ENCODE assay signal across 10 mouse cellular contexts in the genomic region with DNA sequence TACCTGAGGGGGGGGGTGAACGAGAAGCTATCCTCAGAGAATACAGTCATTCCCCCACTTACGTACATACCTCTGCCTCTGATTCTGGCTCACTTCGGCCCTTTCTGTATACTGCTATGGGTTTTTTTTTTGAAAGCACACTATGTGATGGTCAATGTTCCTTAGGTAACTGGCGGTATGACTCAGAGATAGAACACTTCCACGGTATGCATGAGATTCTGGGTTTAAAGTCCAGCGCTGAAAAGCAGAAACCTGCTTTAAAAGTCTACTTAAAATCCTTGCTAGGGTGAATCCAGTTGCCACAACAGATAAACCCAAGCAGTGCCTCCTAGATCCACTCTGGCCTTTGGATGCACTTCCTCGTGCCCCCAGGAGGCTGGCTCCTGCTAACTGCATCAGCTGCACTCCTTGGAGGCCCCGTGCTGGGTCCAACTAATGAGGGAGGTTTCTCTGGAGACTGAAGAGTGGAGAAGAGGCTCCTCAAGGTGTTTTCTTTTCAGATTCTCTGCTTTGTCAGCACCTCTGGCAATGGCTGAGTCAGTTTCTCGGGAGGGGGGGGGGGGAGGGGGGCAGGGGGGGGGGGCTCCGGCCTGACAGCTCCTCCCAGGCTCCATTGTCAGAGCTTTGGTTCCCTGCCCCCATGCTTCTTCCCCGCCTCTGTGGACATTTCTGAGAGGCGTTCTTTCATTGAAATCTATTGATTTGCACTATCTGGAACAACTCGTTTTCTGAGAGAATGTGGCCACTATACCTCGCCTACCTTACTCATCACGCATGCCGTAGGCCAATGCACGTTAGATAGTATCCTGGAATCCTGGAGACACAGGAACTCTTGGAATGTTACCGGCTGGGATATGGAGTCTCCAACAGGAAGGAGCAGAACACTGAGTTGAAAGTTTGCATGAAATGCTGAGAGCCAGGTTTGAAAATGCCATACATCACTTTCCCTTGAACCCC. TPM values are rescaled to one million over a fixed set of nuclear protein-coding genes. Genes with fewer than 3 reads are reported as not detected.
A peak's percentile ranks its signal among the peaks of the same experiment; 100 is the strongest.
DNase-seq lines count a peak whose midpoint lies in the region; ATAC-seq and TF ChIP-seq lines count a peak whose summit lies in the region.
"Had no signal": no experiment of that assay in that cellular context is flagged by ENCODE, and none has a peak within 500 bp of the region (broad histone marks: within the 10 kb centered on the region; RNA-seq: fewer than 3 reads in every experiment).

No protein-coding gene starts in this region.

- no peak for TF ChIP-seq CTCF in heart, adult 2 months (IDR thresholded peaks at IDR 0.05)

- no peak for DNase-seq in heart, adult 2 months
- DNase-seq in lung, postnatal 10 days = peak; percentile 3
- no peak for DNase-seq in lung, adult 18-20 months
- no peak for DNase-seq in thymus, postnatal 4 days
- no peak for DNase-seq in left cerebral cortex, adult 11 months (ENCODE audit: low spot score)
- DNase-seq: B cell, adult 2 months; cerebellum, adult 11 months had no signal

- ATAC-seq in heart, embryonic 11.5 days (replicated peaks; ENCODE audit: insufficient number of reproducible peaks, low FRiP score, low TSS enrichment) = no peak
- peak; percentile 66 for ATAC-seq in intestine, embryonic 16.5 days
- no peak for ATAC-seq in stomach, embryonic 16.5 days (ENCODE audit: insufficient read depth, low FRiP score)

- no peaks in the 10 kb centered on the region for H3K36me3 ChIP-seq in heart, embryonic 11.5 days (ENCODE audit: control insufficient read depth, insufficient read depth, low read length)
- no peaks in the 10 kb centered on the region for H3K36me3 ChIP-seq in heart, adult 2 months (ENCODE audit: control insufficient read depth, insufficient read depth, low read length)
- H3K36me3 ChIP-seq in intestine, embryonic 16.5 days (ENCODE audit: control insufficient read depth, insufficient read depth, low read length) = no peaks in the 10 kb centered on the region
- no peaks in the 10 kb centered on the region for H3K36me3 ChIP-seq in stomach, embryonic 16.5 days (ENCODE audit: control insufficient read depth, insufficient read depth, low read length)

- H3K4me1 ChIP-seq in heart, embryonic 11.5 days (ENCODE audit: control insufficient read depth, insufficient read depth, low read length) = peaks cover 6% of the 10 kb centered on the region
- no peaks in the 10 kb centered on the region for H3K4me1 ChIP-seq in heart, adult 2 months (ENCODE audit: control insufficient read depth, insufficient read depth, low read length)
- H3K4me1 ChIP-seq in intestine, embryonic 16.5 days (ENCODE audit: control insufficient read depth, insufficient read depth, low read length) = peaks cover 5% of the 10 kb centered on the region
- peaks cover 11% of the 10 kb centered on the region for H3K4me1 ChIP-seq in stomach, embryonic 16.5 days (ENCODE audit: control insufficient read depth, insufficient read depth, low read length)

- H3K4me2 ChIP-seq in heart, embryonic 11.5 days = peak overlapping the region; percentile 56
- peak overlapping the region; percentile 21; the same call in 1 of the 2 replicates for H3K4me2 ChIP-seq in intestine, embryonic 16.5 days (ENCODE audit: low read depth, low read length)
- H3K4me2 ChIP-seq in stomach, embryonic 16.5 days (ENCODE audit: low read depth, low read length) = peak overlapping the region; percentile 38

- no peak for TF ChIP-seq EP300 in heart, adult 2 months (IDR thresholded peaks at IDR 0.05; ENCODE audit: insufficient read depth, low read depth, low read length)

- no peaks in the 10 kb centered on the region for H3K27me3 ChIP-seq in heart, embryonic 11.5 days (ENCODE audit: control insufficient read depth, insufficient read depth, low read length)
- H3K27me3 ChIP-seq in heart, adult 2 months (ENCODE audit: control insufficient read depth, insufficient read depth, low read length) = no peaks in the 10 kb centered on the region
- H3K27me3 ChIP-seq in intestine, embryonic 16.5 days (replicated peaks; ENCODE audit: control insufficient read depth, insufficient read depth, low read length) = no peaks in the 10 kb centered on the region
- no peaks in the 10 kb centered on the region for H3K27me3 ChIP-seq in stomach, embryonic 16.5 days (ENCODE audit: control insufficient read depth, insufficient read depth, low read length)

- H3K79me2 ChIP-seq in heart, adult 2 months (replicated peaks; ENCODE audit: control insufficient read depth, insufficient read depth, low read length) = no peaks in the 10 kb centered on the region

- H3K4me3 ChIP-seq in heart, embryonic 11.5 days (ENCODE audit: low read depth, low read length) = peak overlapping the region; percentile 25
- no peak overlapping the region for H3K4me3 ChIP-seq in heart, adult 2 months
- H3K4me3 ChIP-seq in intestine, embryonic 16.5 days (ENCODE audit: low read length) = no peak overlapping the region
- no peak overlapping the region for H3K4me3 ChIP-seq in stomach, embryonic 16.5 days (replicated peaks; ENCODE audit: low read length)

- H3K27ac ChIP-seq in heart, embryonic 11.5 days (ENCODE audit: low read depth, low read length) = no peak overlapping the region
- H3K27ac ChIP-seq in heart, adult 2 months = no peak overlapping the region
- H3K27ac ChIP-seq in intestine, embryonic 16.5 days (ENCODE audit: low read length) = no peak overlapping the region
- peak overlapping the region; percentile 52; the same call in 1 of the 2 replicates for H3K27ac ChIP-seq in stomach, embryonic 16.5 days (ENCODE audit: low read length)

- no peak for TF ChIP-seq POLR2A in heart, adult 2 months (IDR thresholded peaks at IDR 0.05; ENCODE audit: insufficient read depth, low read depth, low read length)

- WGBS in heart, embryonic 11.5 days (ENCODE audit: insufficient replicate concordance) = 25% methylated on average over 17 of the region's 18 CpGs
- WGBS in heart, adult 2 months = 36% methylated on average over 17 of the region's 18 CpGs
- WGBS in intestine, embryonic 16.5 days = 33% methylated on average over 17 of the region's 18 CpGs
- 28% methylated on average over 17 of the region's 18 CpGs for WGBS in stomach, embryonic 16.5 days

- intact Hi-C loops in heart, adult 2 months (cut with DNase I) = no loop called here

- H3K9ac ChIP-seq in heart, embryonic 11.5 days (ENCODE audit: low read depth, low read length) = no peak overlapping the region
- H3K9ac ChIP-seq in heart, adult 2 months (ENCODE audit: low read depth, low read length) = no peak overlapping the region
- no peak overlapping the region for H3K9ac ChIP-seq in intestine, embryonic 16.5 days (ENCODE audit: low read depth, low read length)
- peak overlapping the region; percentile 63 for H3K9ac ChIP-seq in stomach, embryonic 16.5 days (ENCODE audit: low read length)

- H3K9me3 ChIP-seq in heart, embryonic 11.5 days (replicated peaks; ENCODE audit: control insufficient read depth, low read length) = no peaks in the 10 kb centered on the region
- H3K9me3 ChIP-seq in intestine, embryonic 16.5 days (ENCODE audit: control insufficient read depth, low read length) = no peaks in the 10 kb centered on the region
- no peaks in the 10 kb centered on the region for H3K9me3 ChIP-seq in stomach, embryonic 16.5 days (replicated peaks; ENCODE audit: control insufficient read depth, low read length)

RNA-seq across cellular contexts. Expression of gene Mycbp2, which starts 8.1 kb away (rescaled TPM):
- polyA plus RNA-seq in heart, embryonic 11.5 days (2014; fragmentation: Nextera tagmentation; extraction: Ambion mirVana) = 17.2 and 19.1 TPM in 2 replicates
- 10 to 100 TPM; 26.6 to 27.5 TPM for total RNA-seq in heart, adult 2 months (2021)
- 12.6 and 19.0 TPM in 2 replicates for polyA plus RNA-seq in heart, adult 2 months (2012; rRNA removed)
- polyA plus RNA-seq in intestine, embryonic 16.5 days (2015; fragmentation: Nextera tagmentation; extraction: Ambion mirVana) = 12.9 TPM in 2 replicates
- 18.2 and 20.1 TPM in 2 replicates for polyA plus RNA-seq in stomach, embryonic 16.5 days (2015; fragmentation: Nextera tagmentation; extraction: Ambion mirVana)
